Mouse (Mus musculus) kidney, adult 11 months (tissue): ENCODE results near the gene Ccdc86.

Source experiments
- DNase-seq: peaks from one replicate; pipeline ENCODE4 v3.0.0; 2022

Ccdc86 gene

DNA sequence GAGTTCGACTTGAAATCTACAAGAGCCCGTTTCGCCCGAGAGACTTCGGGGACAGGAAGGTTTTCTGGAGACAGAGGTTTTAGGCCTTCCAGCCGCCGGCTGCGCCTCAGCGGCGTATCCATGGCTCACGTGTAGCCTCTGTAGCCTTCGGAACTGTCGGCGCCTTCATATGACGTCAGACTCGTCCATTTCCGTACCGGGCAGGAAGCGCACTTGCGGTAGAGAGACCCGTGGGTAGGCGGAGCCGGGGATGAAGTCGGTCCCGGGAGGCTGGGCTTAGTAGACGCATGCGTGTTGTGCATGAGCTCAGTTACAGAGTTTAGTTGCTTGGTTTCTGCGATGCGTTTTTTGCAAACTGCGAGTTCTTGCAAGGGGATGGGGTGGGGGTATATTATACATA, at the start of gene Ccdc86:
TSS of gene Ccdc86 (minus strand) at position 155 of the 400 bp plus-strand sequence.
- DNase-seq, result peak; percentile 95

DNA sequence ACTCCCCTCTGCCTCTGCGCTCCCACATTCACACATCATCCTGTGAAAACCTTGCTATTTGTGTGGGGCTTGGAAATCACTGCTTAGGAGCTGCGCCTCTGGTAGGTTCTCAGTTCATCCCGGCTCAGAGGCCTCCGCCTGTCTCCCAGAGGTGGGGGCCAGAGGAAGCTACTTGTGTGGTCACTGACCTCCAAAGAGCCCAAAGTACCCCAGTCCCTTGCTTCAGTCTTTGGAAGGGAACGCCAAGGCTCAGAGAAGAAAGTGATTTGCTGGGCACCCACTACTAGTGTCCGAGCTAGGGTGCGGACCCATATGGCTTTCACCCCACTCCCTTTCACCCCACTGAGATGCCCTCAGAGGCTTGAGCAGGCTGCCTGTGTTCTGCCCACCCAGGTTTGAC, 44.1 kb upstream of the Ccdc86 start, which contains the start of gene Ms4a15:
TSS of gene Ms4a15 (minus strand) at position 101 of the 400 bp plus-strand sequence.
- no peak for DNase-seq

DNA sequence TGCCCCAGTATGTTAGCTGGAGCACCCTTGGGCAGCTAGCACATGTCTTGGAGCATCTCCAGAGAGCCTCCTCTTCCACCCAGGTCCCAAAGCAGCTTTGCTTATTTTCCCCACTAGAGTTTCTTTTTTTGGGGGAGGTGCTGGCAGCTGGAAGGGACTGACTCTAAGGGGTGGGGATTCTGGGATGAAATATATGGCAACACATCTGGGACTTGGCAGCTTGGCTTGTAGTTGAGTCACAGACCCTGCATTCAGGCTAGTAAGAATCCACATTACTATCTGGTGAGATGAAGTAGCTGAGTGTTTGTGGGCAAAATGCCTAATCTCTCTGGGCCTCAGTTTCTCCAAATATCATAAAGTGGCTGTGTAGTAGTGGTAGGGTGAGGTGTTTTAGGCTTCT, 42.8 kb upstream of the Ccdc86 start:
- DNase-seq, result no peak

DNA sequence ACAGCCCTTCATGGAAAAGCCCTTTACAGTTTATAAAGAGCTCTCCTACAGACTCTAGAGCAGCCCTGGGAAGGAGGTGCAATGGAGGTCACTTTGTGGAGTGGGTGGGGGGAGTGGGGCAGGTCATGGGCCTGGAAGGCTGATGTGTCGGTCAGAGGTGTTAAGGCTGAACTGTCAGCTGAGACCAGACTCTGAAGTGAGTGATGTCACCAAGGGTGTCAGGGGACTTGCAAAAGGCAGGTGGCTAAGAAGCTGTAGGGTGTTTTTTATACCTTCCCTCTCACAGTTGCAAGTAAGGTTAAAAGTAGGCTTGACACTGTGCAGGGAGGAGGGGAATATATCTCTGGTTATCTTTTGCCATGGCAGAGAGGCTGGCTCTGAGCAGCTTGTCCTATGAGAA, 41.7 kb upstream of the Ccdc86 start:
- DNase-seq, result no peak

DNA sequence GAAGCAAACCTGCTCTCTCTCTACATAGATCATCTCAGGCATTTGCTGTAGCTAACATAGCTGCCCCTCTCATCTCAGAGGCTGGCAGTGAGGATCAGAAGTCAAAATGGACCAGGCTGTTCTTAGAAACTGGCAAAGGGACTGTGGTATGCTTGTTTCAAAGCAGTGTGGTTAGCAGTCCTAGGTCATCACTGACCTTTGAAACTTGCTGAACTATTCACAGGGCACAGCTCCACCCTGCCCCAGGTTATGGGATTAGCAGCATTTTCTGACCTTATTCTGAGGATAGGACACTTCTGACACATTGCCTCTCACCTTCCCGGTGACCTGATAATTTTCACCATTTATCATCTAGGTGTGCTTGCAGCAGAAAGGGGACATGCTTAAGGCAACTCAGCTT, 39.5 kb upstream of the Ccdc86 start:
- DNase-seq, result no peak

DNA sequence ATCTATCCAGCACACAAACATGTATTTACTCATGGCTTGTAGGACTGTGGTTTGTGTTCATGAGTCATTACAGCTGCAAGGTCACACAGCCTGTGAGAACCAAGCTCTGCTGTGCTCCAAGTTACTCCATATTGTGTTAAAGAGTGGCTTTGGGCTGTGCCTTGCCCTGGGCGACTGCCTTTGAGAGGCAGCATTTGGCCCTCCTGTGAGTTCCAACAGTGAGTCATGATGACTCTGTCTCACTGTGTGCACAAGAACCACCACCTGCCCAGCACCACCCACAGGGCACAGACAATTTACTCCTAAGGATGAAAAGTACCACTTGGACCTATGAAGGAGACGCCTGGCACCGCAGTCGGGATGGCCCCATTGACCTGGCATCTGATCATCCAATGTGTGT, 36.8 kb upstream of the Ccdc86 start:
- no peak for DNase-seq

DNA sequence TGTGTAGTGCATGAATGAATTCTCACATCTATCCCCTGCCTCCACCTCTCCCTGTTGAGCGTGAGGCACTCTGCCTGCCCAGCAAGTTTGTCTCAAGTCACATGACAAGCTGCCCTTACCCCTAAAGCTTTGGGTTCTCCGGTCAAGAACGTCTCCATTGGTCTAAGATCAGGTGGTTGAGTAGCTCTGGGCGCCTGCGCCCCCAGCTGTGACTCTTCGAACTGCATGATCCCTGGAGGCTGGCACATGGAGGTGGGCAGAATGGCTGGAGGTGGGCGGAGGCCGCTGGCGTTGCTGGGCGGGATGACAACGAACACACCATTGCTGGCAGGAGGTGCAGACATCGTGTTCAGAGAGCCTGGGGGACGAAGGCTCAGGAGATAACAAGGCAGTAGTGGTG, 35.5 kb upstream of the Ccdc86 start:
- DNase-seq, result no peak

DNA sequence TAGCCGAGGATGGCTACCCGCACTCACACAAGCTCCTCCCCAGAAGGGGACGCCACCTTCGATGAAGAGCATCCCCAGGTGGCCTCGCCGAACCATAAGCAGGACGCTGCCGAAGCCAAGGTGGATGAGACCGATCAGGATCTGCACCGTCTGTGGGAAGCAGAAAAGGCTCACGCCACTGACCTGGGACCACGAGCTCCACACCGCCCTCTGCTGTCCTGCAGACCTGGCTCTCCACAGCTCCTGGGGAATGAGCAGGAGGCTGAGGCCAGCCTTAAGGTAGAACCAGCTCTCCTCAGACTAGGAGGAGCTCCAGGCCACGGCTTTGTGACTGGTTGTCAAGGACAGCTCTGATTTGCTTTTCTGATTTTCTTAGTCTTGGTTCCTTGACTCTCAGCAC, 34.1 kb upstream of the Ccdc86 start:
- no peak for DNase-seq

DNA sequence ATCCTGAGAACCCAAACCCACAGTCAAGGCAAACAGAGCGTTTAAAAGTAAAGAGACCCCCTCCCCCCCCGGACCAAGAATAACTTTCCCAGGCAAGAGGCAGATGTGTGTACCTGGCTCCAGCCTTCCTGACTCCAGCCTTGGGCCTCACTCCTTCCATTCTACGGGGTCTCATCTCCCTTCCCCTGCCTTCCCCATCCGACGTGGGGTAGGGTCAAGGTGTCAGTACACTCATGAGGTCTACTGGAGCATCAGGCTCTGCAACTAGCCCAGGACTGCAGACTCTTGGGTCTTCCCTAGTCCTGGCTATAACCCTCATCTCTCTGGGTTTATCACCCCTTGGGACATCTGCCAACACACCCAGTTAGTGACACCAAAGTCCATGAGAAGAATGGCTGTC, 31.1 kb upstream of the Ccdc86 start:
- DNase-seq, result no peak

DNA sequence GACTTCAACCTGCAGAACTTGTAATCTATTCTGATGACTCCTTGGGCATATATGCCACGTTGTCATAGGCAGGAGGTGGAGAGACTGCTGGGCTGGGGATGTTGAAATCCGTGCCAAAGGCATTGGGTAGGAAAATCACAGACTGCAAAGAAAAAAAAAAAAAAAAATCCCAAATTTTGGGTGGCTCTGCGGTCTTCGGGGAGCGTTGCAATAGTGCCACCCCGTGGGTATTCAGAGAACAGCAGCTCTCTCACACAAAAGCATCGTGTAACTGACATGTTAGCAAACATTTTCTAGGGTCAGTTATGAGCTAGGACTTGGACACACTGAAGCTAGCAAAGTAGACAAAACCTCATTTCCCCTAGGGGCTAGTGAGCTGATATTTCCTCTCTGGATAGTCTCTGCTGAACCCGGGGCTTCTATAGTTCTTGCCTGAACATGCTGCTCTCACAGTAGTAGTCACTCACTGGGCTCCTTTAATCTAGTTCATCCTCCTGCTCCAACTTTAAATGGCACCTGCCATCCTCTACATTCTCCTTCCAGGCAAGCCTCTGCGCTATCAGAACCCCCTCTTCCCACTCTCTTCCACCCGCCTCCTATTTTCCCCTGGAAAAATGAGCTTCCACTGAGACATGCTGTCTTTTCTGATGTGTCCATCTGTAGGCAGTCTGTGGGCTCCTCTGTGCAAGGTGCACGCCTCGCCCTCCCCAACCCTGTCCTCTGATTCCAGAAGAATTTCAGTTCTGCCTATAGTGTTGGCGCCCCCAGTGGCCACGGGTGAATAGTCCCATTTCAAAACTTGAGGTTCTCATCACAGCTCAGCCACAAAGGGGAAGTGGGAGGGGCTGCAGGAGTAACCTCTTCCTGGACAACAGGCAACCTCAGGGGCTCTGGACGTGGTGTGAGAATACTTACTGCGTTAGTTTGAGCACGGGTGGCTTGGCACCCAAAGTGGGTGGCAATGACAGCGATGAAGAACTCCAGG, 30.4 kb upstream of the Ccdc86 start:
- DNase-seq, result peak; percentile 54

DNA sequence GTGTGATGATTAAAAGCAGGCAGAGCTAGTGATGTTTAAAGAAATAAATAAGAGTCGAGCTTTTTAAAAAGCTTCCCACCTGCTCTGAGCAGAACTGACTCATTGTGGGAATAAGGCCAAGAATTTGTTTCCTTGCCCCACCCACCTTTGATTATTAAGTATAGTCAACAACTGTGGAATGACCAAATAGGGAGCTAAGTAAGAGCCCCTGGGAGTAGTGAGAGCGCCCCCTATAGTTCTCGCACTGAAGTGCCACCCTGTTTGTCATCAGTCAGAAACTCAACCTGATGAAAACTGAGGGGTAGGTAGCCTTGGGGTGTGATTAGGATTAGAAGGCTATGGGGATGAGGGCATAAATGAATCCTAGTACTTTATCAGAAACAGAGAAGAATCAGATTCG, 27.3 kb upstream of the Ccdc86 start:
- no peak for DNase-seq

DNA sequence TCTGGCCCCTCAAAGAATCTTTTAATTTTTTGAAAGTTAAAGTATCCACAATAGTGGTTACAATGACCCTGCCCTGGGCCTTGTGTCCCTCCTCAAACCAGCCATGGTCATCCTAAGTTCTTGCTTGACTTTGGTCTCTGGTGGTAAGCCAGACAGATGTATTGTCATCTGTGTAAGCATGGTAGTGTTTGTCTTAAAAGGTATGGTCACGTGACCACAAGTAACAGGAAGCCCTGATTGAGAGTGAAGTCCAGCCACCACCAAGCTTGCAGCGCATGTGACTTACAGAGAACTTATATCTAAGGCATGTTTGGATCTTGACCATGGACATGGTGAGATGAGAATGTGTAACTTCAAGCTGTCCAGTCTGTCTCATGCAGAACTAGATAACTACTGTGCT, 26.1 kb upstream of the Ccdc86 start:
- DNase-seq, result no peak

DNA sequence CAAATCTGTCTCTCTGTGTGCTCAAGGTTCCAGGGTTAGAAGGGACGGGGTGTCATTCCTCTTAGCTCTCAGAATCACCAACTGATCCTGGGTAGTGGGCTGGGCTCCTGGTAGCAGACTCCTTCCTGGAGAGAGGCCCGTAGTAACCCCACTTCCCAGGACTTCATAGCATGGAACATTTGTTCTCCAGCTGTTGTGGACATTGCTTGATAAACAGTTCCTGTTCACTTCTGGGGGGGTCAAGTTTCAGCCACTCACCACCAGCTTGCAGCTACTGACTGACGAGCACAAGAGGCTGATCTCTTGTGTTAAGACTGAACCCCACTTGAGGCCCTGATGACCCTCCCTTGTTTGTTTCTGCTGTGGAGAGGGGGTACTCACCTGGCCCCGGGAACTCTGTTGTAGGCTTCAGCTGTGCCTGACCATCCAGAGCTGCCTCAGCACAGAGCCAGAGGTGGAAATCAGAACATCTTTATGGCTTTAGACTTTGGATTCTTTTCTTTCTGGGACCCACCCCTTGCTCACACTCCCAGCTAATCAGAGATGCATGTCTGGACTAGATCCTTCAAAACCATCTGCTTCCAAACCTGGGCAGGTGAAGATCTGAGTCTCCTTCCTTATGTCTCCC, 25.3 kb upstream of the Ccdc86 start, which contains the start of gene Ms4a10:
TSS of gene Ms4a10 (minus strand) at position 433 of the 628 bp plus-strand sequence.
- no peak for DNase-seq

DNA sequence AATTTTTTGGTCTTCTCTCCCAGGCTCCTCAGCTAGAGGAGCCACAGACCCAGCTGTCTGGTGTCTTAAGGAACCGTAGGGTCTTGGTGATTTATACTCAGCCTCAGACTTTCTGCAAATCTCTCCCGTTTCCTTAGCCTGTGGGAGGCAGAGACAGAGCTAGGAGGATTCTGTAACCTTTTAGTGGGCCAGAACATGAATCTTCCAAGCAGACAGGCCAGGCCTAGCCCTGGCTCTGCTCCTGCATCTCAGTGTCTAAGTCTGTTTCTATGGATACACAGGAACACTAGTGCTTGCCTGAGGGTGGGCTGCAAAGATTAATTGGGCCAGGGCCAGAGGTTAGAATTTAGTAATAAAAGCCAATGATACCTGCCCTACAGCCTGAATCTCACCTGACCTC, 24.1 kb upstream of the Ccdc86 start:
- no peak for DNase-seq

DNA sequence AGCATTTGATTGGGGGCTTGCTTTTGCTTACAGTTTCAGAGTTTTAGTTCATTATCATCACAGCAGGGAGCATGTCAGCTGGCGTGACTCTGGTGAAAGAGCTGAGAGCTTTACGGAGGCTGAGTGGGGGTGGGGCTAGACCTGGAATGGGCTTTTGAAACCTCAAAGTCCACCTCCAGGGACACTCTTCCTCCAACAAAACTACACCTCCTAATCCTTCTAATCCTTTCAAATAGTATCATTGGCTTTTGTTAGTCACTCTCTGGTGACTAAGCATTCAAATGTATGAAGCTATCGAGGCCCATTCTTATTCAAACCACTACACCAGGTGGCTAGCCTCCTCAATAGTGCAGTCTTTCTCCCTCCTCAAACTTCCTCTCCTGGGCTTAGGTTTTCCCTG, 23.6 kb upstream of the Ccdc86 start:
- no peak for DNase-seq

DNA sequence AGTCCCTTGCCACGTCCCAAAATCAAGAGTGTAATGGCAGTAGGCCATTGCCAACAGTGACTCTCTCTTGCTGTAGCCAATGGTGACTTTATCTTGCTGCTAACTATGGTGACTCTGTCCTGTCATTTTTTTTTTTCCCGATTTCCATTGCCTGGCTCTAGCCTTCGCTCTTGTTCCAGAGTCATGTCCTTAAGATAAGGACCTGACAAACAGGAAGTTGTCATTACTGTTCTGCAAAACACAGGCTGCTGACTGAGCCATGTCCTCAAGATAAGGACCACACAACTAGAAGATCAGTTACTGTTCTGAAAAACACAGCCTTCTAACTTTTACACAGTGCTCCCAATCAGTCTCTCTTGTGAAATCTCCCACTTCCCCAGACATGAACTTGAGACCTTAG, 21.4 kb upstream of the Ccdc86 start:
- no peak for DNase-seq

DNA sequence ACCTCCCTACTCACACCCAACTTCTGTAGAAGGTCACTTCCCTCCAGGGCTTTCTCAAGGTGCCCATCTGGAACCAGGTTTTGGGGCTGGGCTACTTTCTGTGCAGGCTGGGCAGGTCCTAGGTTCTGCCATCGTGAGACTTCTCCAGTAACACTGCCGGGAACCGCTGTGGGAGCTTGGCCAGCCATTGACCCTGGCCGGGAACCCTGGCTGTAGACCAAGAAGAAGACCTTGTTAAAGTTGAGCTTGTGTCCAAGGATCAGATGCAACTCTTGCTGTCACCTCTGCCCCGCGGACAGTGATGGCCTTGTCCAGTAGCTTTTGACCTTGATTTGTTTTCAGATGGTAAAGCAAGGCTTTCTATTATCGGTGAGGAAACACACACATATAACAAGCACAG, 19.5 kb upstream of the Ccdc86 start:
- DNase-seq, result no peak

DNA sequence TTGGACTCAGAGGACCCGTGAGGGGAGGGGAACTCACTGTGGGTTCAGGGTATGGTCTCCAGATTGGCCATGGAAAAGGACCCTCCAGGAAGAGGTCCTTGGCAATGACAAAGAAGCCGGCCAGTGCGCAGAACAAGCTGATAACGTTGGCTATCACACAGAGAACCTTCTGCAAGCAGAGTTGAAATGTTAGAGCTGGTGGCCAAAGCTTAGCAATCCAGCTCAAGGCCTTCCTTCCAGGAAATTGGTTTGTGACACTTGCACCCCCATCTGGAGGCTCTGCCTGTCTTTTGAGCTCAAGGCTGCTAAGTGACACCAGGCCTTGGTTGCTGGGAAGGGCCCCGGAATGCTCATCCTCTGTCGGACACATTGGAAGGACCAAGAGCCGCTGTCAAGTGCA, 16.7 kb upstream of the Ccdc86 start:
- DNase-seq, result no peak

DNA sequence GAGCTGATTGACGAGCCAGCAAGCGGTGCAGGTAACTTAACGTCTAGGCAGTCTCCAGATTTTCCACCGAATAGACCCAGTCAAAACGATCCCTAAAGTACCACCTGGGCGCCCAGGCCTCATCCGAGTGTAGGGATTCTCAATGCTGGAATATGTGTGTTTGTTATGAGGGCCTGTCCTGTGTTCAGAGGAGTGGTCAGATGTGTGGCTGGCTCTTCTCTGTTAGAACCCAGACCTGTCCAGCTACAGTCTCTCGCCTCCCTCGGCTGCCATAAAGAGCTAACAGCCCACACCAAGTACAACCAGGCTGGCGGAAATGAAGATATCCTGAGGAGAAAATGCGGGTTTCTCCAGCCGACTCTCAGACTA, 10.9 kb upstream of the Ccdc86 start:
- no peak for DNase-seq

DNA sequence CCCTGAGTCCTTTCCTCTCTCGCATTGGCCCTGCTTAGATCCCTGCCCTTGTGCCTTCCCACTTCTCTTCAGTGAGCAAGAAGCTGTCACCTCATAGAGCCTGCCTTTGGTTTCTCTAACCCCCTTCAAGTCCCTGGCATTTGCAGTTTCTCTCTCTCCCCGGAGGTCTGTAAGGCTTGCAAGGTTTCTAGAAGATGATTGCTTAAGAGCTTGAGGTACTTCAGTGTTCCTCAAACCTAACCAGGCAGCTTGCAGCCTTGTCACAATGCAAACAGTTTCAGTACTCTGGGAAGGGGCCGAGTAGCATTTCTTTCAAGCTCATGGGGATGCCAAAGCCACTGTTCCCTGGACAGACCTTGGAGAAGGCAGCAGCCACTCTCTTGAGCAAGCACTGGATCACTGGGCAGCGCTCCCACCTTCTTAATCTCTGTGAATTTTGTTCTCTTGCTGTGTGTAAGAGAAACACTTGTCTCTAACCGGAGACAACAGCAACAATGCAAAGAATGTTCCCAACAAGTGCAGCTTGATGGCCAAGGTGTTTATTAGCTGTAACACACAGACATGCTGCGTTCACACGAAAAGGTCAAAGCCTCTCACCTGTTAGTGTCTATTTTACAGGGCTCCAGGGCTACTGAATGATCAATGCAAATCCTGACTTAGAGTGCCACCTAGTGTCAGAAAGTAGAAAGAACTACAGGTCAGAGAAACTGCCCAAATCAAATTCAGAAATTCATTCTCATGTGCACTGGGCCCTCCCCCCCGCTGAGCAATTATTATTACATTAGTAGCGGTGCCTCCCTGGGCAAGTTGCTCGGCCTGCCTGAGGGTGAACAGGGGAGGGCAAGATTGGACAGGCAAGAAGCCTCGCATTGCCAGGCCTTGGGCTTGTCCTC, 10.3 kb upstream of the Ccdc86 start:
- DNase-seq, result no peak

DNA sequence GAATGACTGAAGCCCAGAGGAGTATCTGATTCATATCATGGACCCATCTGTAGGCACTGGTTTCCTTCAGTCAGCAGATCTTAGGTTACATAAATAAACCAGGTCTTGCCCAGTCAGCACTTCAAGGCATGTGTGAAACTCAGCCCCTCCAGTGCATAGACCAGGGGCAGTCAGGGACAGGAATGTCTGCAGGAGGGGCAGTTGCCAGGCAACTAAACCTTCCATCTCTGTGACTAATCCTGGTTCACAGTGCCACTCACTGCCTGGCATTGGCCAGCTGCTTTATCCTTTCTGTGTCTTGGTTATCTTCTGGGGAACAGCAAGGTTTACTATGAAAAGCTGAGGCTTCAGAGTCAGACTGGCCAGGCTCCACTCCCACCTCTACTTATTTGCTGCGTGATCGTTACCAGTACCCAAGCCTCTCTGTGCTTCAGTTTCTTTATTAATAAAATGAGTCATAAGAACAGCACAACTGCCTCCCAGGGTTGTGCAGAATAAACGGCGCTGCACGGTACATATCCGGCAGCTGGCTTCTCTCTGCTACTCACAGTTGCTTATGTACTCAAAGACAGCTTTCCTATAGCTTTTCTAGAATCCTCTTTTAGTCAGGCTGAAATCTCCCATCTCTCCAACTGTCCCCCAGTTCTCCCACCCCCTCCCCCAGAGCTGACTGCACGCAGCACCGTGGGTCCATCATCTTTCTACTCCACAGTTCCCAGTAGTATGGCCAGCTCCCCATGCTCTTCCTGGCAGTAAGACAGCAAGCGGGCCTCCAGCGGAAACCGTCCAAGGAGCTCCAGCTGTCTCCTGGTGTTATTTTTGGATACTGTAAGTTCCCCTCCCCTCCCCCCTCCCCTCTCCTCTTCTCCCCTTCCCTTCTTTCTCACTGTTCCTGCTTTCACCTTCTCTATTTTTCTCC, 3.2 kb upstream of the Ccdc86 start:
- peak; percentile 8 for DNase-seq

DNA sequence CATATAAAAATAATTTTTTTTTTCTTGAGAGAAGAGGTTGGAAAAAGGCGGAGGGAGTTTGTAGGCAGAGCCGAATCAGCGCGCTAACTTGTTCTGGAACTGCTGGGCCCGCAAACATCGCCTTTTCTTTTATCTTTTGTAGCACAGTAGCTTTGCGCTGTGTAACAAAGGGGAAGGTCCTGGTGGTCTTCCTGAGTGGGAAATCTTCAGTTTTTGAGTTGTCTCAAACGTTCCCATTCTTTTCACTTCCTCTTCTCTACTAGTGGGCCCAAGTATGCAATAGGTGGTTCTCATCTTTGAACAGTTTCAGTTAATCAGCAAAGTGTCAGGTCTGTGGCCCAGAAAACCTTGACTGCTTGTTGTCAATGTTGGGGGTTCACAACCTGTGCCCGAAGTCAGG, 492 bp upstream of the Ccdc86 start:
- DNase-seq, result no peak
